Mouse (Mus musculus) kidney, adult 11 months (tissue): ENCODE data around the gene Tfr2.
A peak's percentile ranks its signal among the peaks of the same experiment; 100 is the strongest.

ENCODE experiments used
- DNase-seq: peaks from one replicate; pipeline ENCODE4 v3.0.0; 2022

Tfr2 gene

GRCm38 (mm10) chr5:137628498-137629305 is 59.1 kb downstream of the Tfr2 start, which contains the start of the genes Fbxo24, Lrch4 and Gm20605:
Gene Fbxo24 (minus strand): TSS chr5:137629002.
Gene Lrch4 (plus strand): TSS chr5:137629121.
Gene Gm20605 (plus strand): TSS chr5:137629175.
- peak; percentile 100 for DNase-seq

GRCm38 (mm10) chr5:137629306-137629721 is 59.7 kb downstream of the Tfr2 start:
- DNase-seq, result peak; percentile 88

GRCm38 (mm10) chr5:137629906-137630545 is 60.4 kb downstream of the Tfr2 start:
- DNase-seq, result peak; percentile 88

DNA sequence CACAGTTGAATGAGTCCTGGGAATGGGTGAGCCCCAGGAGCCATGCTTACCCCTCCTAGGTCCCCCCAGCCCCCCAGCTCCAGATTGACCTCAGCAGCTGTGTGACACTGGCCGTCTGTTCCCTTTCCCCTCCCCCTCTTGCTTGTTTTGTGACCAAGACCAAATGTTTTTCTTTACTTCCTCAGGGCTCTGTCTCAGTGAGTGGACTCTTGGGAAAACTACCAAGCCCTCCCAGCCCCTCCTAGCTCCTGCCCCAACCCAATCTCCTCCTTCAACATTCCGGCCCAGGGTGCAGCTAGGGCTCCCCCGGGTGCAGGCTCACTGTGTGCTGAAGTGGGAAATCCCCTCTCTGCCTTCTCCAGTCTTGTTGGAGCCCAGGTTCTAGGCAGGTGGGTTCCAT is 61.0 kb downstream of the Tfr2 start:
- peak; percentile 77 for DNase-seq

- DNase-seq, result peak; percentile 40
Observed at GRCm38 (mm10) chr5:137631171-137631570, 61.5 kb downstream of the Tfr2 start.

DNA sequence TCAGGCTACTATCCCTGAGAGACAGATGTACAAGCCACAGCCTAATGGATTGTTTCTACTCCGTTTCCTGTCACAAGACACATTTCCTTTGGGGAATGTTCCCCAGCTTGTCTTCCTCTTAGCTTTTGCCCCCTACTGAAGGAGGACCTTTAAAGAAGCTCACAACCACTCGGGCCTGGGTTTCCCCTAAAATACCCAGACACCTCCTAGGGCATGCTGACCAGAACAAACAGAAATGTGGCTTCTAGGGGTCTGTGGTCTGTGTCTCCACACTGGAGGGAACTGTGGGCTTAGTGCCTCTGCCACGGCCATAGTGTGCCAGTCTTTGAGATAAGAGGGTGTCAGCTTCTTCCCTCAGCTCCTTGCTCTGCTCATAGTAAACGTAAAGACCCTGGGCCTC is 62.0 kb downstream of the Tfr2 start:
- no peak for DNase-seq

GRCm38 (mm10) chr5:137633397-137634084 is 63.9 kb downstream of the Tfr2 start:
- no peak for DNase-seq
